Mouse (Mus musculus) liver, embryonic 12.5 days (tissue): ENCODE measurements around the gene Mylk. TPM values are rescaled to one million over a fixed set of nuclear protein-coding genes. Genes with fewer than 3 reads are reported as not detected.
A peak's percentile ranks its signal among the peaks of the same experiment; 100 is the strongest.

ENCODE experiments used
- ATAC-seq: fragments of 200-750 bp; cut with Nextera tagmentation; 2 replicates; pipeline ENCODE4 v1.8.0; 2017; ENCODE audit warnings: moderate number of reproducible peaks, mild to moderate bottlenecking, moderate library complexity
- H3K27ac ChIP-seq: fragments of 300-500 bp; sonication (generic); 2 replicates; pipeline ENCODE4 v1.5.1; 2016; ENCODE audit warnings: mild to moderate bottlenecking
- H3K27me3 ChIP-seq: fragments of 300-500 bp; sonication (generic); replicated peaks from 2 replicates; pipeline ENCODE4 v1.6.1; 2016; ENCODE audit warnings: mild to moderate bottlenecking, moderate library complexity
- H3K36me3 ChIP-seq: fragments of 300-500 bp; sonication (generic); 2 replicates; pipeline ENCODE4 v1.6.1; 2016; ENCODE audit warnings: mild to moderate bottlenecking, moderate library complexity
- H3K4me1 ChIP-seq: fragments of 300-500 bp; sonication (generic); 2 replicates; pipeline ENCODE4 v1.6.1; 2016
- H3K4me2 ChIP-seq: fragments of 300-500 bp; sonication (generic); 2 replicates; pipeline ENCODE4 v1.6.1; 2016; ENCODE audit warnings: mild to moderate bottlenecking, moderate library complexity
- H3K4me3 ChIP-seq: fragments of 300-500 bp; sonication (generic); 2 replicates; pipeline ENCODE4 v1.5.1; 2016; ENCODE audit warnings: mild to moderate bottlenecking, moderate library complexity
- H3K9ac ChIP-seq: fragments of 300-500 bp; sonication (generic); 2 replicates; pipeline ENCODE4 v1.6.1; 2016; ENCODE audit warnings: mild to moderate bottlenecking, moderate library complexity
- H3K9me3 ChIP-seq: fragments of 300-500 bp; sonication (generic); replicated peaks from 2 replicates; pipeline ENCODE4 v1.6.1; 2016; ENCODE audit warnings: mild to moderate bottlenecking, moderate library complexity
- WGBS: fragments of 180-500 bp; shearing (Covaris S2); methylation state at CpG from one replicate; pipeline ENCODE4 v1.1.7; 2016; ENCODE audit not compliant: insufficient replicate concordance; 5-methylcytosine and 5-hydroxymethylcytosine counted together
- polyA plus RNA-seq: library from polyadenylated mRNA; unstranded; fragments of >200 nt; fragmentation: Nextera tagmentation; extraction: Ambion mirVana; gene quantifications from 2 replicates; pipeline ENCODE4 v1.2.1, GENCODE M21; 2016

Gene Mylk
- polyA plus RNA-seq, 1 experiment from 2014 or later: 5.9 TPM

- no peak overlapping the region for H3K9ac ChIP-seq
Observed at GRCm38 (mm10) chr16:34958667-34959066, 213.7 kb downstream of the Mylk start.

GRCm38 (mm10) chr16:34959261-34959660, 214.3 kb downstream of the Mylk start:
- WGBS: 73% methylated on average over 5 of the region's 5 CpGs
- H3K27ac ChIP-seq: no peak overlapping the region
- H3K9ac ChIP-seq: no peak overlapping the region
- peaks cover 22% of the 10 kb centered on the region for H3K4me1 ChIP-seq
- H3K4me2 ChIP-seq: no peak overlapping the region
- no peaks in the 10 kb centered on the region for H3K27me3 ChIP-seq
- H3K9me3 ChIP-seq: no peaks in the 10 kb centered on the region
- H3K4me3 ChIP-seq: no peak overlapping the region
- peaks cover 6% of the 10 kb centered on the region; the same call in 1 of the 2 replicates for H3K36me3 ChIP-seq
- ATAC-seq: no peak

More at GRCm38 (mm10) chr16:34958667-34959066, 213.7 kb downstream of the Mylk start:
- Histone ChIP-seq H3K4me3 (no peak overlapping the region), H3K27ac (0 out of 2 replicates have a peak overlapping the region, but pooled peaks have one; percentile 5), H3K9me3 (no peaks in the 10 kb centered on the region), H3K36me3 (0 out of 2 replicates have a peak, but pooled peaks cover 6% of the 10 kb centered on the region), H3K4me1 (peaks cover 22% of the 10 kb centered on the region), H3K27me3 (no peaks in the 10 kb centered on the region), H3K4me2 (no peak overlapping the region)
- ATAC-seq: no peak
- WGBS: 48% methylated on average over 9 of the region's 9 CpGs

DNA sequence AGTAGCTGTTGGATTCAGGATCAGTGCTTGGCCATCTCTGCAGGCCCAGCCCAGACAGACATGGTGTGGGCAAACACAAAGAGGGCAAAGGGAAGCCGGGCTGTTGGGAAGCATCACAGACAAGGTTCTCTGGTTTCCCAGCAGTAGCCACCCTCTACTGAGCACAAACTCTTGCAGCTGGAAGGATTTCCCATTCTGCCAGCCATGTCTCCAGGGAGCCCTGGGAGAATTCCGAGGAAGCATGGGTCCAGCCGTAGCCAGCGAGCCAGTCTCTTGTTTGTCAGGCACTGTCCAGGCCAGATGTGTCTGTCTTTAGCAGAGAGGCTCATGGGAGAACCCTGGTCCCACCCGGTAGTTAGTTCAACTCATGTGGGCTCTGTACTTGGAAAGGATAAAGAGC, 215.2 kb downstream of the Mylk start:
- ATAC-seq: no peak
- H3K4me3 ChIP-seq: no peak overlapping the region
- no peak overlapping the region for H3K9ac ChIP-seq
- H3K9me3 ChIP-seq: no peaks in the 10 kb centered on the region
- H3K4me1 ChIP-seq: peaks cover 22% of the 10 kb centered on the region
- H3K4me2 ChIP-seq: no peak overlapping the region
- WGBS: 80% methylated on average over 5 of the region's 5 CpGs
- no peaks in the 10 kb centered on the region for H3K27me3 ChIP-seq
- H3K36me3 ChIP-seq: no peaks in the 10 kb centered on the region; the same call in 1 of the 2 replicates
- no peak overlapping the region for H3K27ac ChIP-seq

DNA sequence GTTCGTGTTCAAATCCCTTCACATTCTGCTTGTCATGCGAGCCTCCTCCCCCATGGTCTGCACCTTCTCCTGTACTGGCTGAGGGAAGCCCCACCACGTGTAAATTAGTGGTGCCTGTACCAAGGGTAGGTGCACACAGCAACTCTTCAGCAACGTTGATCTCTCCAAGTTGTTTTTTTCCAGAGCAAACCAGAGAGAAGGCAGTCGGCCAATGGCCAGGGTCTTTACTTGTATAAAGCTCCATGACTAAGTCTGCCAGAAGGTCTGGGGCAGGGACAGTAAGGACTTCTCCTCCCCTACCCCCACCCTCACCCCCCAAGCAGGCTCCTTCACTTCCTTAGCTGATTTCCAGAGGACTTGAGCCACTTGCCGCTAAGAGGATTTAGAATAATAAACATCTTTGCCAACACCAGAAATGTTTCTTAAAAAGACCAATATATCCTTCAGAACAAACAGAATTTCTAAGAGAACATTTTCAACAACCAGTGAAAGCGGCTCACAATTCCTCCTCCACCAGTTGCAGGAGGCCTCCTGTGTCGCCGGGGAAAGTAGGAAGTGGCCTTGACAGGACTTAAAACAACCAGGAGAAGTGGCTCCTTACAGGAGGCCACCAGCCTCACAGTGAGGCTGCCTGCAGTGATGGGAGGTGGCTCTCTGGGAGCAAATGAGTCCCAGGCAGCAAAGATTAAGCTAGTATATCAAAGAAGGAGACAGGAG, 216.0 kb downstream of the Mylk start:
- Histone ChIP-seq H3K4me2 (no peak overlapping the region), H3K9ac (no peak overlapping the region), H3K36me3 (no peaks in the 10 kb centered on the region; the same call in 1 of the 2 replicates), H3K4me1 (peaks cover 22% of the 10 kb centered on the region), H3K9me3 (no peaks in the 10 kb centered on the region), H3K4me3 (no peak overlapping the region), H3K27me3 (no peaks in the 10 kb centered on the region), H3K27ac (no peak overlapping the region)
- no peak for ATAC-seq
- WGBS: 30% methylated on average over 9 of the region's 9 CpGs

GRCm38 (mm10) chr16:34962322-34962721, 217.3 kb downstream of the Mylk start:
- no peak overlapping the region for H3K4me3 ChIP-seq
- no peaks in the 10 kb centered on the region for H3K27me3 ChIP-seq
- no peaks in the 10 kb centered on the region; the same call in 1 of the 2 replicates for H3K36me3 ChIP-seq
- H3K27ac ChIP-seq: no peak overlapping the region
- no peak for ATAC-seq
- H3K9ac ChIP-seq: no peak overlapping the region
- H3K4me1 ChIP-seq: peaks cover 19% of the 10 kb centered on the region
- WGBS: 72% methylated on average over 4 of the region's 4 CpGs
- no peak overlapping the region for H3K4me2 ChIP-seq
- H3K9me3 ChIP-seq: no peaks in the 10 kb centered on the region

- no peaks in the 10 kb centered on the region; the same call in 1 of the 2 replicates for H3K36me3 ChIP-seq
- H3K4me1 ChIP-seq: peaks cover 12% of the 10 kb centered on the region
- no peak for ATAC-seq
- H3K27me3 ChIP-seq: no peaks in the 10 kb centered on the region
- no peaks in the 10 kb centered on the region for H3K9me3 ChIP-seq
- no peak overlapping the region for H3K27ac ChIP-seq
- no peak overlapping the region for H3K4me3 ChIP-seq
- H3K9ac ChIP-seq: no peak overlapping the region
- no peak overlapping the region for H3K4me2 ChIP-seq
- 26% methylated on average over 4 of the region's 4 CpGs for WGBS
Observed at GRCm38 (mm10) chr16:34963008-34963407, 218.0 kb downstream of the Mylk start.

DNA sequence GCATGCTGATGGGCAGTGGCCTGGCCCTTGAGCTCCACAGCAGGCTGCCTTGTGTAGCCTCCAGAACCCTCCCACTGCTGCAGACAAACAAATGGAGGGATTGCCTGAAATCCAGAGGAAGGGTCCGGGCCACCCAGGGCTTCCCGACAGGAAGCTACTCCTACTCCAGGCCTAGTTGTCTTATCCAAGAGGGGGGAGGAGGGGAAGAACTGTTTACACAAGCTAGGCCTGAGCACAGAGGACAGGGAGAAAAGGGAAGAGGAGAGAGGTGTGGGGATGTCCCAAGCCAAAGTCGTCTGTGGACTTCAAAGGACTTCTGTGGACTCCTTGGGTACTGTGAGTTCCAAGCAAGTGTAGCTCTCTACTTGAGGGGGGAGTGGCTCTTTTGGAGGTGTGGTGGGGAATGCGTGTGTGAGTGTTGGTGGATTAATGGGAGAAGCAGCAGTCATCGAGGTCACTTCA, 221.6 kb downstream of the Mylk start:
- Histone ChIP-seq H3K4me3 (no peak overlapping the region), H3K9me3 (no peaks in the 10 kb centered on the region), H3K27me3 (no peaks in the 10 kb centered on the region), H3K4me1 (peaks cover 5% of the 10 kb centered on the region; the same call in 1 of the 2 replicates), H3K9ac (no peak overlapping the region), H3K36me3 (no peaks in the 10 kb centered on the region; the same call in 1 of the 2 replicates), H3K27ac (no peak overlapping the region; the same call in 1 of the 2 replicates), H3K4me2 (no peak overlapping the region)
- no peak; the same call in 1 of the 2 replicates for ATAC-seq
- 52% methylated on average over 5 of the region's 5 CpGs for WGBS

GRCm38 (mm10) chr16:34967120-34967800, 222.2 kb downstream of the Mylk start:
- Histone ChIP-seq H3K27ac (no peak overlapping the region; the same call in 1 of the 2 replicates), H3K27me3 (no peaks in the 10 kb centered on the region), H3K4me1 (peaks cover 2% of the 10 kb centered on the region; the same call in 1 of the 2 replicates), H3K9me3 (no peaks in the 10 kb centered on the region), H3K36me3 (no peaks in the 10 kb centered on the region; the same call in 1 of the 2 replicates), H3K4me3 (no peak overlapping the region), H3K4me2 (no peak overlapping the region), H3K9ac (no peak overlapping the region)
- ATAC-seq: 0 out of 2 replicates have a peak, but pooled peaks have one; percentile 54
- 54% methylated on average over 10 of the region's 10 CpGs for WGBS

DNA sequence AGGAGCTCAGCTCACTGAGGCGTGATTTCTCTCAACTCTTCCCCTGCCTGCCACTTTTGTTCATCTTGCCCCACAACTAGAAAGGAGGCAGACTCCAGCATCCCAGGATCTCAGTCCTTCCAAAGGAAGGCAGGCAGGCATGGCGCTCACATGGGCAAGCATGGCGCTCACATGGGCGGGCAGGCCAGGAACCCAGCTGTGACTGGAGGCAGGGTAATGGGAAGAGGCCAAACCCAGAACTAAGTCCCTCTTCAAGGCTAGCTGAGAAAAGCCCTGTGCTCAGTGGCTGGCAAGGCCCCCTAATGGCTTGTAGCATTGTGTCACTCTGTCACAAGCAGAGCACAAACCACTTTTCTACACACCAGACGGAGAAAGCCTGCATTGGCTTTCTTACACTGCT, 223.2 kb downstream of the Mylk start:
- no peak for ATAC-seq
- no peak overlapping the region for H3K9ac ChIP-seq
- no peak overlapping the region for H3K4me2 ChIP-seq
- no peaks in the 10 kb centered on the region for H3K27me3 ChIP-seq
- H3K36me3 ChIP-seq: no peaks in the 10 kb centered on the region; the same call in 1 of the 2 replicates
- no peaks in the 10 kb centered on the region; the same call in 1 of the 2 replicates for H3K4me1 ChIP-seq
- no peak overlapping the region for H3K27ac ChIP-seq
- WGBS: 72% methylated on average over 5 of the region's 5 CpGs
- no peaks in the 10 kb centered on the region for H3K9me3 ChIP-seq
- H3K4me3 ChIP-seq: no peak overlapping the region

- no peaks in the 10 kb centered on the region for H3K9me3 ChIP-seq
- no peak for ATAC-seq
- H3K9ac ChIP-seq: no peak overlapping the region
- no peak overlapping the region for H3K27ac ChIP-seq
- H3K4me2 ChIP-seq: no peak overlapping the region
- no peaks in the 10 kb centered on the region for H3K36me3 ChIP-seq
- H3K4me1 ChIP-seq: no peaks in the 10 kb centered on the region
- 72% methylated on average over 12 of the region's 12 CpGs for WGBS
- no peak overlapping the region for H3K4me3 ChIP-seq
- no peaks in the 10 kb centered on the region for H3K27me3 ChIP-seq
Observed at GRCm38 (mm10) chr16:34972471-34972870, 227.5 kb downstream of the Mylk start.

DNA sequence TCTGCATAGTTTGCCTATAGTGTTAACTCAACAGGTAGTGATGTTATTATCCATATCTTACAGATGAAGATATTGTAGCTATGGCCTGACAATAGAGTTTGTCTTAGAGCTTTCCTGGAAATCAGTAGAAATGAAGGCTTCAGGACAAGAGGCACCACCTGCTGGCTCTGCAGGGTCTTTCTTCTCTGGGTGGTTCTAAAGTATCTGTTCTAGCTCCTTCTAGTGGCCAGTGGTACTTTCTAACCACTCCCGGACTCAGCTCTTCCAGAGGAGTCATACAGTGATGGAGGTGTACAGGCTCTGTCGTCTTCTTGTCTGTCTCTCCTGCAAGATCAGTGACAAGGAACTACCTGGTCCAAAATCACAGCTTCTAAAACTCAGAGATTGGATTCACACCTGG, 230.5 kb downstream of the Mylk start:
- Histone ChIP-seq H3K4me3 (no peak overlapping the region), H3K9ac (no peak overlapping the region), H3K4me2 (no peak overlapping the region), H3K4me1 (no peaks in the 10 kb centered on the region), H3K27me3 (no peaks in the 10 kb centered on the region), H3K27ac (no peak overlapping the region), H3K9me3 (no peaks in the 10 kb centered on the region), H3K36me3 (no peaks in the 10 kb centered on the region)
- WGBS: 26% methylated on average over 2 of the region's 2 CpGs
- ATAC-seq: no peak

- Histone ChIP-seq H3K36me3 (no peaks in the 10 kb centered on the region), H3K4me3 (no peak overlapping the region), H3K27me3 (no peaks in the 10 kb centered on the region), H3K27ac (no peak overlapping the region), H3K4me1 (no peaks in the 10 kb centered on the region), H3K9me3 (no peaks in the 10 kb centered on the region), H3K4me2 (no peak overlapping the region), H3K9ac (no peak overlapping the region)
- 76% methylated on average over 13 of the region's 13 CpGs for WGBS
- ATAC-seq: no peak
Observed at GRCm38 (mm10) chr16:34976630-34977029, 231.6 kb downstream of the Mylk start.
